Mouse (Mus musculus) MN1 (cell line): ENCODE measurements around the gene Olfr1100.

ENCODE experiments used
- DNase-seq: peaks from one replicate; pipeline ENCODE4 v3.0.0-alpha.2; 2016; ENCODE audit warnings: low spot score

Gene Olfr1100

DNA sequence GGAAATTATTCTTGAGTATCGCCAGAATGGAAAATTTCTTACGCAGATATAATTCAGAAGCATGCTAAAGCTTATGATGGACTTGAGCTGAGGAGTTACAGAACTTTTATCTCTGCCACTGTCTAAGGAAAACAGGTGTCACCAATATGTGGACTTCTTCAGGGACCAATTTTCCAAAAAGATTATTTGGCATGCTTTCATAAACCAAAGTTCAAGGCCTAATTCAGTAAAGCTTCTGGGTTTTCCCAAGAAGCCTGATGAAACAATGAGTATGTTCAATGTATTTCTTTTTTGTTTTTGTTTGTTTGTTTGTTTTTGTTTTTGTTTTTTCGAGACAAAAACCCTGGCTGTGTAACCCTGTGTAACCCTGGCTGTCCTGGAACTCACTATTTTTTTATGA is at the start of gene Olfr1100:
Olfr1100 (minus strand) TSS at position 101 of the 400 bp plus-strand sequence.
- no peak for DNase-seq

DNA sequence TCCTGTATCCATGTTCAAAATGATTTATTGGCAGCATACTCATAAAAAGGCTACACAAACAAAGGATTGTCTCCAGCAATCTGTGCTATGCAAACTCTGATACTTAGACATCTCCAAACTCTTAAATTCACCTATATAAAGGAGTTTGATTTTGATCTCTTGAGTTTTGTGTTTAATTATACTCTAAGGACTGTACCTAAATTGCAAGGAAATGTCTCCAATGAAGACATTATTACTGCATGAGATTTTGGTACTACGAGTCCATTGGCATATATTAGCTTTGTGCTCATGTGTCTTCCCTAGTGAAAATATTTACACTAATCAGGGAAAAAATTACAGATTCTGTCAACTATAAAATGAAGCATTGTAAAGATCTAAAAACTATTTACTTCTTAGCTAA is 47.2 kb upstream of the Olfr1100 start, which contains the start of gene Olfr1104:
Olfr1104 (minus strand) TSS at position 101 of the 400 bp plus-strand sequence.
- DNase-seq = no peak

DNA sequence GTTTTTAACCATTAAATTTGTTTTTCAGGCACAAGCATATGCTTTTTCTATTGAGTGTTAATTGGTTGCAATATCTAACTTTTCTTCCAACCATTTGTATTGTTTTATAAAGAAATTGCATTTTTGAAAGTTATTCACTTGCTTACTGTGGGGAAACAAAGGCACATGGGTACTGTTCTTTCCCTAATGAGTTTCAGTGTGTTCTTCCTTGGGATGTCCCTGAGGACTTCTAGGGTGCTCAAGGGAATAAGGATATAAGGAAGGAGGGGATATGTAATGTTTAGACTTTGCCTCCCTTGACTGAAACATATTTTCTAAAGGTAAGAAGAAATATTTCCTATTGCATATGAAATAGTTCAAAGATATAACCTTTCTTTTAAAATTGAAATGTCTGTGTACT is 18.3 kb upstream of the Olfr1100 start, which contains the start of gene Olfr1102:
Olfr1102 (plus strand) TSS at position 301 of the 400 bp plus-strand sequence.
- DNase-seq = no peak

DNA sequence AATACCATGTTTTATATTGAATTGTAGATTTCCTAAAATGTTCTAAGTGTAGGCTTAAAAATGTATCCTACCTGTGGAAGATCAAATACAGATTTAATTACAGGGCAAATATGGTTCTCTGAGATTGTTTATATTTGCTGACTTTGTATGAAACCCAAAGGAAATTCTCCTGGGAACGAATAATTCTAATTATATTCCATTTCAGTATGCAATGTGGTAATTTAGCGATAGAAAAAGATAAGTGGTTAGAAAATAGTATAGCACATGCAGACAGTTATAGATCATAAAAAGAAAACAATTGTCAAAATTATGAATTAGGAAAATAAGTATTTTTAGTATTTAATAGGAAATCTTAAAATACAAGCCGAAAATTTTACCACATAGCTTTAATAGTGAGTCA is 11.4 kb upstream of the Olfr1100 start, which contains the start of gene Olfr1101:
Olfr1101 (minus strand) TSS at position 101 of the 400 bp plus-strand sequence.
- DNase-seq = no peak

DNA sequence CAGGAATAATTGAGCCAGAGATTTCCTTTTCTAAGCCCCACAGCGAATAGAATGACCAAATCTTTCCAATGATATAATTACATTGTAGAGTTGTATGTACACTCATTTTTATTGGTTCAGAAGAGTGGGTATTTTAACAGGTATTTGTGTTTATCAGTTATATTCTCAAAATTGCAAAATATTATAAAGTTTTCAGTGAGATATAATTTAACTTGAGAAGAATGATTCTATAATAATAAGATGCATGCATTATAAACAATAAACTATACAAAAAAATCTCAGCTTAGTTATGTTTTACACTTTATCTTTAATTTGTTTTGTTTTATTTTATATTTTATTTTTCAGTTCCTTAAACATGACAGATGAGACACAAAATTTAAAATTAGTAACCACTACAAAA is 19.2 kb downstream of the Olfr1100 start, which contains the start of gene Olfr1099:
Olfr1099 (minus strand) TSS at position 101 of the 400 bp plus-strand sequence.
- DNase-seq = no peak

DNA sequence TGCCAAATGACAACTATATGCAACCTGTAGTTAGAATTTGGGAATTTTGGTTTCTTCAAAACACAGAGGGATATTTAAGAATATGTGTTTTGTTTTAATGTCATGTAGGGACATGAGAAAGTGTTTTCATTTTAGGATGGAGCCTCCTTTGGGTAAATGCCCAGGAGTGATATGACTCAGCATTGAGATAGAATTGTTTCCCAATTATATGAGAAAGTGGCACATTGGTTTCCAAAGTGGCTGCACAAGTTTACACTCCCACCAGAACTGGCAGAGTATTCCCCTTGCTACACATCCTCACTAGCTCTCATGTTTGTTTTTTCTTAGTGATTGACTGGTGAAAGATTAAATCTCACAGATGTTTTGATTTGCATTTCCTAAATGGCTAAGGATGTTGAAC is 53.2 kb downstream of the Olfr1100 start:
- DNase-seq = no peak
